Mouse (Mus musculus) kidney, postnatal 36 days (tissue): ENCODE measurements around the gene Plb1.

Experiments
- DNase-seq, 2 experiments: peaks; one replicate each; pipeline ENCODE4 v3.0.0; 2021 to 2022; ENCODE audit warnings: mixed read lengths in 2 of 2

Gene Plb1

DNA sequence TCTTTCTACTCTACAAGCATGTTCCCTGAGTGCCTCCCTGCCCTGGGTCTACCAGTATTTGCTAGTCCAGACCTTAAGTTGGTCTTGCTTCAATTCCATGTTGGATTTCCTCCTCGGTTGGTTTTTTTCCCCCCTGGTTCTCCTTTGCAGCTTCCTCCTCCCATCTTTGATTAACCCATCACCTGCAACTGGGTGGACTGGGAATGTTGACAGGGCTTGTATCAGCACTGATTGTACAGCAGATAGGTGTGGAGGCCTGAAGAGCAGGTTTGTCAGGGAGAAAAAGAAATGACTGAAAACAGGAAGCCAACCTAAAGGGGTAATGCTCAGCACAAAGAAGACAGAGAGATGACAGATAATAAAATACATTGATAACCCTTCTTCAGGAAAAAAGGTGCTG lies 104.8 kb downstream of the Plb1 start:
- DNase-seq, result no peak

DNA sequence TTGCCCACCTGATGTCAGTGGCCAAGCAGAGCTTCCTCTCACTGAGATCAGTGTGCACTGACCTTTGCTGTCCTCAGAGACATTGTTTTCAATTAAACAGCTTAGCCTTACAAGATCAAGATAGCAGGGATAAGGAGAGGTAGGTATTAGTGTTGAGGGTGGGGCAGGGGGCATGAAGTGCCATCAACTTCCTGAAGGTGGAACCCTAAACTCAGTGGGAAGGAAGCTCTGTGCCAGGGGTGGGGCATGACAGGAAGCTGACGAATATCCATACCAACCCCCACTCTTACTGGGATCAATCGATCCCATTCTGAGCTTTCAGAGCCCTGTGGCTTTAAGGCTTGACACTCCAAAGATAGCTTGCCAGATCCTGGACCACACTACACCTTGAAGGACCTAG lies 105.8 kb downstream of the Plb1 start:
- DNase-seq, result no peak

DNA sequence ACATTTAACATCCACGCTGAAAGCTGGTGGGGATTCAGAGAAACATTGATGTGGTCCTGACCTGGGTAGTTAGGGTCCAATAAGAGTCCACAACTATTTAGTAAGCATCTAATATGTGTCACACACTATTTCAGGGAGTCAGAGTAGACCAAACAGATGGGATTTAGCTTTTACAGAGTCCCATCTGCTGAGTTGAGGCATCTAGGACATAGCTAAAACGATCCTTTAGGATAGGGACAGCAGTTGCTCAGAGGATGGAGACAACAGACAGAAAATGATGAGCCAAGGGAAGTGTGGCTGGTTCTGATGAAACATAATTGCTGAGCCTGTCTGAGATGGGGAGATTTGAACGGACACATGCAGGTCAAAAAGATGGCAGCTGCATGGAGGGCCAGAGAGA lies 106.3 kb downstream of the Plb1 start:
- DNase-seq, result no peak

DNA sequence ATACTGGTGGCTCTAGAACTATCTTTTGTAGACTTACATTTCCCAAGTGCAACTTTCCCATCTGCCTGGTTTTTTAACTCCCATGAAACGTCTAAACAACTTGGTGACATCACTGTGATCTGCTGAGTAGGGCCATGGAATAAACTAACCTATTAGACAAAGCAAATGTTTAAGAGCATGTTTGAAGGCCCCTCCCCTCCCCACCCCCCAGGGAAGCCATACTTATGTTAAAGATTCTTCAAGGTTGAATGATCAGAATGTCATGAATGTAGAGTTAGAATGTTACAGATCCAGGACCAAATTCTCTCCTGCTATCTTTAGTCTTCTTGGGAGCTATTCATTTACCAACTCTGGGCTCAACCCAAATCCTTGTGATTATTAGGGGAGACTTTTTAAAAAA lies 107.7 kb downstream of the Plb1 start:
- no peak for DNase-seq

DNA sequence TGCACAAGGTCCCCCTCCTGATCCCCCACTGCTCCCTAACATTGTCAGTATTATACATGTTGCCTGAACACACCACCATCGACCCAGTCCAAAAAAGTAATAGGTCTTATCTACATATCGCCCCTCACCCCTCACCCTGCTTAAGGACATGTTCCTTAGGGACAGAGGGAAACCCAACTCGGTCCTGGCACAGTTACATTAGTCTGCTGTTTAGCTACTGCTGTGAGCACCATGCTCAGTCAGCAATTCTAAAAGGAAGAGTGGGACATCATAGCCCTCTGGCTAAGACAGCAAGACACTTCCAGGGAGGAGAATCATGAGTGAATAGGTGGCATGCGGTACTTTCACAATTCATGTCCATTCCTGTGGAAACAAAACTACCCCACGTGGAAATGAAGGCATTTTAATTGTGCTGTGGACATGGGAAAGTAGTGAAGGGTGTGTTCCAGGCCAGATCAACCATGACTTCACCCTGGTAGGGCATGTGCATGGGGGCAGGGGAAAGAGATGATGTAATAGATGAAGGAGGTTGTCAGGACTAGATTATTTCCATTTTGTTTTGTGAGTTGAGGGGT lies 110.3 kb downstream of the Plb1 start:
- DNase-seq, result no peak

DNA sequence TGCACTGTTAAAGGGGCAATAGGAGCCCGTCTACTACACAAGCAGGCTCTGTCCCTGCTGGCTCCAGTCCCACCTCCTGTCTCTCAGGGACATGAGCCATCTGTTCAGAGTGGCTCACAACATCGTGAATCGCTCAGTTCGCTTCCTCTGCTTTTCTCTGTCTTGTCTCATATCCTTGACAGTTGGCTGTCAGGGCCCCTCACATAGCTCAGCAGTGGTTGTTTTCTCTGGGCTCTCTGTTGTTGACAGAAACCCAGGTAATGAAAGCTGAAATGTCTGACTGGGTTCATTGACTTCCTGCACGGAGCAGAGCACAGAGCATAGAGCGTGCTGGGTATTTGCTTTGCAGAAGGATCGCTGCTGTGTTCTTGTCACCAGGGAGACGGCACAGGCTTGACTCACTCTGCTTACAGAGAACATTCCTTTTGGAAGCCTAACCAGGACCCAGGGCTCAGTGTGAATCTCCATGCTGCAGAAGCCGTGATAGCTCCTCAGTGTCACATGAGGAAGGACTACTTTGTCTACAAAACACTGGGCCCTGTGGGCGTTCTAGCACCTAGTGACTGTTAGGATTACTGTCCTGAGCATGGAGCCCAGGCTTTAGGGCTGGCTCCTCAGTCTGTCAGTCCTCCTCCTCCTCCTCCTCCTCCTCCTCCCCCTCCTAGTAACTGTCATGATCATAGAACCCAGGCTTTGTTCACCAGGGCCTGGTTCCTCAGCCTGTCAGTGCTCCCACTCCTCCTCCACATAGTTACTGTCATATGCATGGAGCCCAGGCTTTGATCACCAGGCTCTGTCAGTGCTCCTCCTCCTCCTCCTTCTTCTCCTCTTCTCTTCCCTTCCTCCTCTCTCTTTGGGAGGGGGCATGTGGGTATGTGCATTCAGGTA lies 113.8 kb downstream of the Plb1 start:
- DNase-seq, result peak; percentile 65 to 72

DNA sequence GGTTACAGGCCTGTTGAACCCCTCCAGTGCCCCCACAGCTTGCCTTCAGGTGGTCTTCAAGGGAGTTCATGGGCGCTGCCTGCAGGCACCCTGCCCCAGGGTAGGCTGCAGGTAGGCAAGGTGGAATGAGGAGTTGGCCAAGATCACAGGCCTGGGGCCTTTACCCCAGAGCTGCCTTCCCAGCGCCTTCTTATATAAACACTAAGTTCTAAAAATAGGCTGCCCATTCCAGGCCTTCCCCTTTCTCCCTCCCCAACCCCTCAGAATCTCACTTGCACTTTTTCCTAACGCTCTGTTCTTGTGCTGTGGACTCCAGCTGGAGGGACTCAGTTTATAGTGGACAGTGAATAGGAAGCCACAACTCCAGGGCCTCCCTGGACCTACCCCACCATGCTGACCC lies 117.2 kb downstream of the Plb1 start:
- DNase-seq, result peak in 1 of 2 experiments; percentile 22

DNA sequence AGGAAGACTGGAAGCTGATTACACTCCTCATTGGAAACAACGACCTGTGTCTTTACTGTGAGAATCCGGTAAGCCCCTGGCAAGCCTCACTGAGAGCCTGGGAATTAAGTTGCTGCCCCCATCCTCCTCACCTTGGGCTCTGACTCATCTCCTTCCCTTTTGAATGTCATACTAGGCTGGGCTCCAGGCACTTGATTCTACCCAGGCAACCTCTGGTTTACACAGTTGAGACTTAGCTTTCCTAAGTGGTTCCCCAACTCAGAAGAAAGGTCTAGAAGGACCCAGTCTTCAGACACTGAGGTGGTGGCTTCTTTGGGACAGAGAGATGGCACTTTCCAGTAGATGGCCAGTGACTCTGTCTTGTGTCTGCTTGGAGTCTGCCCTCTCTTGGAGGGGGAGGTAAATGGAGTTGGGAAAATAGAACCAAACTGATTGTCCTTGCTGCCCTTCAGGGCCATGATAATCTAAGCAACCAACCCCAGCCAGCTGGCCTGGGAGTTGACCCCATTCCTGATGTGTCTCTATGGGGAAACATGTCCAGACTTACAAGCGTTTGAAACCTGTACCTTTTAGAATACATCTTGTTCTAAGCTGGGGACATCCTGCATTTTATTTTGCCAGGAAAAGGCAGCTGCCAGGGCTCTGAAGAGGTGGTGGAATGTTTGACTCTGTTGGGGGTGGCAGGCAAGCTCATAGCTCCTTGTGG lies 118.2 kb downstream of the Plb1 start:
- no peak for DNase-seq

DNA sequence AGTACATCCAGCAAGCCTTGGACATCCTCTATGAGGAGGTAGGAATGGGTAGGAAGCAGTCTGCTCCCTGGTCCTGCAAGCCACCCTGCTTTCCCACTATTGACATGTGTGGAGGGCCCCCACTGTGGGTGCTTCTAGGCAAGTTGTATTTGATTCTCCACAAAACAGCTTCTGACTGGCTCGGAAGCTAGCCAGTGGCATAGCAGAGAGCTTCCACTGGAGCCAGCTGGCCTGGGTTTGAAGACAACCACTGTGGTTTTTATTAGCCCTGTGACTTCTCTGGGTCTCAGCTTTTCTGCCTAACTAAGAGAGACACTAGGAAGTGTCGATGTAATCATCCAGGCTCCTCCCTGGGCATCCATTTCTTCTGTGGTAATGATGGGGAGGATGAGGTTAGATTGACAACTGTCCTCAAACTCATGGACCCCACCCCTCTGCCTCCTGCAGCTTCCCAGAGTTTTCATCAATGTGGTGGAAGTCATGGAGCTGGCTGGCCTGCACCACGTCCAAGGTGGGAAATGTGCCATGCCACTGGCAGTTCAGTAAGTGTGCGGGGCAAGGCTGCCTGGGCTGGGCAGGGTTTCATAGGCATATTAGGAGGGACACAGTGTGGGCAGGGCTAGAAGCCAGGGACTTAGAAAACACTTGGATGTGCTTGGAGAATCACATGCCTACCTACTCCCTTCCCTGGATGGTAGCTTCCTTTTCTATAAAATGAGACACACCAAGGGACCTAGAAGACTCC lies 119.4 kb downstream of the Plb1 start:
- DNase-seq, result no peak

DNA sequence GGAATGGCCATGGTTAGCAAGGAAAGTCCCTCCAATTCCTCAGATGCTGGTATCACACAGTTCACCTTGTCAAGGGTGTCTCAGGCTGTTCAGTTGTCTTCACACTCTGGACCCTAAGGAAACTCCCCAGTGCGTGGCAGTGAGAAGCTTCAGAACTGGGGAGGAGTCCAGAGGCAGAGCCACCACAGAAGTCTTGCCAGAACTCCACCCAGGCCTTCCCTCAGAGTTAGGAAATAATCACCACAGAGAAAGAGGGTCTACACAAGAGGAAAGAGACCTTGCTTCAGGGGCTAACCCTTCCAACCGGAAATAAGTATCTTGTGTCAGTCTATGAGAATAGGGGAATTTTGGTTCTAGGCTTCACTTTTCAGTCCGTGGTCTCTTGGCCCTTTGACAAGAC lies 120.3 kb downstream of the Plb1 start:
- DNase-seq, result no peak

DNA sequence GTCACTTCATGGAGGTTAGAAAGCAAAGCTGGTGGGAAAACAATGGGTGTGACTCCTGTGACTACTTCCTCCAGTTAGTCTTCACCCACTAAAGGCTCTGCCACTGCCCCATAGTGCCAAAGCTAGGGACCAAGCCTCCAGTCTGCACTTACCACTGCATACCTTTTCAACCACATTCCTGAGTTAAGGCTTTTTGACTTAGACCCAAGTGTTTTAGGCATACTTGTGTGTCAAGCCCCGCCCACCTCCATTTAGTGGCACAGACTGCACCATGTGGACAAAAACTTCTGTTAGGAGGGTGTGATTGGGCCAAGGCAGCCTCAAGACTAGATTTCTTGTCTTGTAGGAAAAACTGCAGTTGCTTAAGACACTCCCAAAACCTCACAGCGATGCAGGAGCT lies 120.8 kb downstream of the Plb1 start:
- peak in 1 of 2 experiments; percentile 20 for DNase-seq

DNA sequence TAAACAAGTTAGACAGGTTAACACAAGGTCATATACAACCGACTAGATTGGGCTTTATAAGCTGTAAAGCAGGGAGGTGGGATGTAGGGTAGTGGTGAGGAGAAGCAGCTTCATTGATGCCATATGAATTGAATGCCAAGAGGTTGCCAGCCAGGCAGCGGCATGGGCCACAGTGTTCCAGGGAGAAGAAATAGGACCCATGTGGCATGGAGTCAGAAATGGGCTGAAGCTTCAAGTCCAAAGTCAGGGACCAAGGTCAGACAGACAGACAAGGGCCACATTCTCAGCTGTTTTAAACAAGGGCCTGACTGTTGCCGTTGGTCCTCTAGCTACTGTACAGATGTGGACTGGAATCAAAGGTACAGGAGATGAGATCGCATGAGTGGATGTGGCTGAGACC lies 128.0 kb downstream of the Plb1 start:
- DNase-seq, result no peak

DNA sequence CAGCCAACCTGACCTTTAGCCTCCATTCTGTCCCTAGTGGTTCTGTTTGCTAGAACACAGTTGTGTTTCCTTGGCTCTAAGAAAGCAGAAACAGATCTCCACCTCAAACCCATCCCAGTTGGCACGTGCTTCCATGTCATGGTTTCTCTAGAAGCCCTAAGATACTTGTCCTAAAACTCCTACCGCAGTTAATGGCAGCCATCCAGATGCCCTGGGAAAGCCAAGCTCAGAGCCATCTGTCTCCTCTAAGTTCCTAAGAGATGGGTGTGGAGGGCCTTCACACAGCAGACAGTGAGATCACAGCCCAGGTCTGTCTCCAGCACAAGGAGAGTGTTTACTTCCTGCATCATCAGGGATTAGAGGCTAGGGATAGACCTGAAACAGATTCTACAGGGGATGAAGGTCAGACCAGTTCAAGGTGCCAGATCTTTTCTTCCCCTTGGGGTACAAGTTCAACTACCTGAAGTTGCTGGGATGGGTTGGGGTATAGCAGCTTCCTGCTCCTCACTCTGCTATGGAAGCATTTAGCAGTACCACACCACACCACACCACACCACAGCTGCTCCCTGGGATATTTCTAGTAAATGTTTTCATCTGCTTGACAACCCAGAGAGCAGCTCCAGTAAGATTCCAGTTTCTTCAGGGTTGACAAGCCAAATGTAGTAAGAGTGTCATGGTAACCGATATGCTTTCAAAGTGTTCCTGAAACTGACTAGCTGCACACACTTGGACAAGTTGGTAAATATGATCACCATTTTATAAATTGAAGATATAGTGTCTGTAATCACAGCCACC lies 129.1 kb downstream of the Plb1 start:
- no peak for DNase-seq

DNA sequence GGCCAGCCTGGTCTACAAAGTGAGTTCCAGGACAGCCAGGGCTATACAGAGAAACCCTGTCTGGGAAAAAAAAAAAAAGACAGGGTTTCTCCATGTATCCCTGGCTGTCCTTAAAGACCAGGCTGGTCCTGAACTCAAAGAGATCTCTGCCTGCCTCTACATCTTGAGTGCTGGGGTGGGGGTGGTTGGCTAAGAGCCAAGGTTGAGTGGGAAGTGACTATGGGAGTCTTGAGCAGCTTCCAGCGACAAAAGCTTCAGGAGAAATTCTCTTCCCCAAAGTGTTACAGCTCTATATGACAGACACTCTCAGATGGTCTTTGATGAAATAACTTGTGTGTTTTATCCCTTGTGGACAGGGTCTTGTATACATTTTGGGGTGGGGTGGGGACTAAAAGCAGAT lies 136.9 kb downstream of the Plb1 start:
- no peak for DNase-seq

DNA sequence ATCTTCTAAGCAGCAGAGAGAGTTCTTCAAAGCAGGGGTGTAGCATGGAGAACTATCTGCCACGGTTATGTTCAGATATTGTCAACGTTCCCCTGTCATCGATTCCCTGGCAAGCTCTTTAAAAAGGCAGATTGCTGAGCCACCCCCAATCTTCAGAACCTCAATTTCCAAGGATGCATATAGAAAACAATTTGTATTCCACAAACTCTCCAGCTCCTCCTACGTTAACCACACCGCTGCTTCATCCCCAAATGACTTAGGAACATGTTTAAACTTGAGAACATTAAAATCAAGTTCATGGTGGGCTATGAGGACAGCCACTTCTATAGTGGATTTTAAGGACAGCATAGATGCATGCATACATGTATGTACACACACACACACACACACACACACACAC lies 138.7 kb downstream of the Plb1 start:
- DNase-seq, result no peak

DNA sequence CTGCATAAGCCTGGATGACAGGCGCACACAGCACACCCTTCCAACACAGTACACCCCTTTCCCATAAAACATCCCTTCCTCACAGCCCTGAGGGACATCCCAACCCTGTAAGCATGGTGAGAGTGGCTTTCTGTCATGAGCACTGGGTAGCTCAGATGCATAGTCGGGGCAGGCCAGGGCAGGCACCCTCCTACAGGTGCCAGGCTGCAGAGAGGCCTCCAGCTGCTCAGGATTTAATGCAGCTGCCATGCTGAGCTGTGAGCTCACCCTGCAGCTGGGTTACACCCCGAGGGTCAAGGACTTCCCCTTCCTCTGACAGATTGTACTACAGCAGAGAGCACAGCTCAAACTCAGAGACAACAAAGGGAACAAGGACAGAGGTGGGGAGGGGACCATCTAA lies 146.0 kb downstream of the Plb1 start:
- no peak for DNase-seq

DNA sequence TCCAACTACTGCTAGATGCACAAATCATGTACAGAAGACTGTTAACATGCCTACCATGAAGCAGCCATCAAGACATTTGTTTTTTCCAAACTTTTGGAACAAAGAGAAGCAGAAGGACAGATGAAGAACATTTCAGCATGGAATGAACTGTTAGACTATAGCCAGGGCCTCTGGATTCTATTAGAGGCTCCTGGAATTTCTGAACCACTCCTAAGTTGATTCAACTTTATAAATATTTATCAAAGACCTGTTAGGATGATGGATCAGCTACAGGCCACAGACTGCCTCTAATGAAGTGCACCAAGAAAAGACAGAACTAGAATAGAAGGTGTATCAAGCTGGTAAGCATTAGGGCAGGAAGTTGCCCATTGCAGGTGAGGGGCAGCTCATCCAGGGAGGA lies 156.1 kb downstream of the Plb1 start:
- no peak for DNase-seq

DNA sequence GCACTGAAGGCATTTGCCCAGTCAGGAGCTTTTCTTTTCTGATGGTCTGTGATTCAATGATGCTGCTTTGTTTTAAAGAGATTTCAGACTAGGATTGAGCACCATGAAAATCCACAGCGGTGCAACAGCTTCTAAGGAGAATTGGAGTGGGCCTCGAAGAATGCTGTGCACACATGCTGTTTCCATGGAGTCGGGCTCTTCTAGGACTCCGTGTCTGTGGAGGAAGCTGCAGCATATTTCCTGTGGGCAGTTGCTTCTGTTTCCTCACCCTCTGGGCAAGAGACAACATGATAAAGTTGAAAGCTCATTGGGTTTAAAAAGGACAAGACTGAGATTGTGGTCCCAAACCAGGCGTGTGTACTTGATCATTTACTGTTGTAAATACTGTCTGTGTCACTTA lies 157.8 kb downstream of the Plb1 start:
- DNase-seq, result no peak

DNA sequence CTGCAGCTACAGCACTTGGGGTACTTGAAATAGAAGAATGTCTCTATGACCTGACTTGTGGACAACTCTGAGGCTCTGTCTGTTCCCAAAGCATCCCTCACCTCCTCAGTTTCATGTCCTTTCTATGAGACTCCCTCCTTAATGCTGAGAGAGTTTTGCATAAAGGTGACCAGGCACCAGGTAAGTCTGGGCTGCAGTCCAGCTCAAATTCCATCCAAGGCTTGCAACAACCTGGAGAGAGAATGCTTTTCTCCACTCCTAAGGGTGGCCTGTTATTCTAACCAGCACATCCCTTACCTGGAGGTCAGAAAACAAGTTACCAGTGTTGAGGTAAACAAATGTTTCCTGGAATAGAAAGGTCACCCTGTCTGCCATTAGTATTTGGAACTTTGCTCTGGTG lies 159.8 kb downstream of the Plb1 start:
- DNase-seq, result peak; percentile 30 to 66

DNA sequence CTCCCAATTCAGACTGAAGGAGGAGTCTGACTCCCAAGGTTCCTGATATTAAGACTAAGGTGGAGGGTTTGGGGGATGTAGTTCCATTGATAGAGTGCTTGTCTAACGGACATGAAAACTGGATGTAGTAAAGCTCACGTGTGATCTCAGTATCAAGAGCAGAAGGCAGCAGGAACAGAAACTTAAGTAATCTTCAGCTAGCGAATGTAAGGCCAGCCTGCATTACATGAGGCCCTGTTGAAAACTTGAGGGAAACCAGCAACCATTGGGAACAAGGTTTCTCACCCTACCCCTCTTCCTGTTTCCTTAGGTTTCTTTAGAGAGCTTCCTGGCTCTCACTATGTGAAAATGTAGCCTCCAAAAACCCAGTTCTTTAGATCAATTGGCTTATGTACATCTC lies 162.1 kb downstream of the Plb1 start:
- no peak for DNase-seq

DNA sequence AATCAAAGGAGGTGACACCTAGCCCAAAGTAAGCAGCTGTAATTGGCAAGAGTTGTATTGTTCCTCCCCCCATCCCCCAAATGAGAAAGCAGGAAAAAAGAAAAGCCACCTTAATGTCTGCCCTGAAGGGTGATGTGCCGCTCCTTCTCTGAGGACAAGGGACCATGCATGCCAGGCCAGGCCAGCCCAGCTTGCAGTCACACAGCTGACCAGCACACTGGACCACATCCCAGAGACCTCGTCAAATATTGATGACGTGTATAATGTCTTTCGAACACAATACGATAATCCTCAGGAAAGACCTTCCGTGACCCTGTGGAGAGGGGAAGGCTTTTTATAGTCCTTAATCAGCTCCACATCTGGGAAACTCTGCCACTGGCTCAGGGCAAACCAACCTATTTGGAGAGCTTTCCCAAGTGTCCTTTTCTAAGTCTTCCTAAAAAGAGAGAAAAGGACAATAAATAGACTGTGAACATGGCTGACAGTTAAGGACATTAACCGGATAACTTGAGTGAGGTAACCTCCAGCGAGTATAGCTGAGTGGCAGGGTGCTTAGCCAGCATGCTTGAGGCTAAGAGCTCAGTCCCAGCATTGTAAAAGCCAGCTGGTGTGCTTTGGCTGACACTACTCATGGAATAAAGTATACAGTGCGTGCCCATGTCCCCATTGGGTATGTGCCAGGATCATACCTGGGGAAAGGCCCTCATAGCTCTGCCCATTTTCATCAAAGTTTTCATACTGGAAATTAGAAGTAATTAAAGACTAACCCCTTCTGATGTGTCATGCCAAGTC lies 162.8 kb downstream of the Plb1 start:
- DNase-seq, result no peak

DNA sequence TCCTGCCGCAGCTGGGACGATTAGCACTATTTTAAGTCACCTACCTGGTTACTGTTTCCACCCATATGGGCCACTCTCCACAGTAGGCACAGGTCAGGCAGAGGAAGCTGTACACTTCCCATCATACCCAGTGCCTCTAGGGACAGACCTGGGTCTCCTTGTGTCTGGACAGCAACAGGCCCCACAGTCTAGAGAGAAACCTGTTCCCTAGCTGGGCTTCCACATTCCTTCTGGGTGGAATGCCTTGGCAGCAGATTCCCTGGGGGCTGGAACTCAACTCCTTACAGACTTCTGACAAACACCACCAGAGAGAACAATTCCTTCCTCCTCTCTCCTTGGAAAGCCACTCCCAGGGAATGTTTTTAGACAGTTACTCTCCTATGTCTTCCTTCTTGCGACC lies 165.2 kb downstream of the Plb1 start:
- no peak for DNase-seq
